Mouse (Mus musculus) ES-E14 (cell line): ENCODE results near the gene Clec2i. TPM values are rescaled to one million over a fixed set of nuclear protein-coding genes. Genes with fewer than 3 reads are reported as not detected.

Source experiments
- DNase-seq: peaks from one replicate; pipeline ENCODE4 v3.0.0-alpha.2; 2013; ENCODE audit warnings: low read depth, low spot score
- H3K27ac ChIP-seq: 2 replicates; pipeline ENCODE4 v1.5.1; 2012; ENCODE audit warnings: low read depth, mild to moderate bottlenecking, low read length, moderate library complexity, mixed read lengths; ENCODE audit not compliant: poor library complexity, insufficient read depth, severe bottlenecking
- H3K36me3 ChIP-seq: 2 replicates; pipeline ENCODE4 v1.6.1; 2012; ENCODE audit warnings: mild to moderate bottlenecking, low read length, moderate library complexity, mixed read lengths; ENCODE audit not compliant: control insufficient read depth, poor library complexity, insufficient read depth, severe bottlenecking
- H3K4me1 ChIP-seq, 2 experiments: fragments of 150-350 bp in 1 of 2; sonication (generic) in 1 of 2; 2 replicates each; pipeline ENCODE4 v1.6.1; 2012; ENCODE audit warnings: low read length in 2 of 2, mild to moderate bottlenecking in 1 of 2, mixed read lengths in 1 of 2; ENCODE audit not compliant: control insufficient read depth in 2 of 2, insufficient read depth in 2 of 2, poor library complexity in 1 of 2
- H3K4me3 ChIP-seq, 2 experiments: fragments of 150-350 bp in 1 of 2; sonication (generic) in 1 of 2; 2 replicates each; pipeline ENCODE4 v1.5.1; 2012; ENCODE audit warnings: low read length in 2 of 2, low read depth in 1 of 2, mild to moderate bottlenecking in 1 of 2, mixed read lengths in 1 of 2; ENCODE audit not compliant: insufficient read depth in 1 of 2, poor library complexity in 1 of 2, severe bottlenecking in 1 of 2
- H3K9ac ChIP-seq: 2 replicates; pipeline ENCODE4 v1.6.1; 2012; ENCODE audit warnings: low read depth, mild to moderate bottlenecking, low read length, mixed read lengths; ENCODE audit not compliant: poor library complexity, insufficient read depth, severe bottlenecking
- H3K9me3 ChIP-seq: fragments of 150-350 bp; sonication (generic); 2 replicates; pipeline ENCODE4 v1.6.1; 2012; ENCODE audit warnings: low read depth, mild to moderate bottlenecking, low read length; ENCODE audit not compliant: control insufficient read depth, insufficient read depth
- CHD2 ChIP-seq: IDR thresholded peaks from 2 replicates; pipeline ENCODE4 v1.6.1; 2014; ENCODE audit warnings: mild to moderate bottlenecking, low read depth, low read length, inconsistent platforms
- HCFC1 ChIP-seq: IDR thresholded peaks from 2 replicates; pipeline ENCODE4 v1.6.1; 2012; ENCODE audit warnings: low read length, inconsistent platforms, borderline replicate concordance; ENCODE audit not compliant: insufficient read depth
- MAFK ChIP-seq: IDR thresholded peaks from 2 replicates; pipeline ENCODE4 v1.6.1; 2014; ENCODE audit warnings: mild to moderate bottlenecking, low read depth, low read length, inconsistent platforms; ENCODE audit not compliant: insufficient read depth
- ZC3H11A ChIP-seq: IDR thresholded peaks from 2 replicates; pipeline ENCODE4 v1.6.1; 2012; ENCODE audit warnings: low read depth, mild to moderate bottlenecking, inconsistent platforms, low read length, borderline replicate concordance
- ZNF384 ChIP-seq: IDR thresholded peaks from 2 replicates; pipeline ENCODE4 v1.6.1; 2012; ENCODE audit warnings: low read depth, low read length, inconsistent platforms
- in situ Hi-C, 2 experiments: fragments of 600-800 bp; cut with MboI; formaldehyde crosslinking; loops; one replicate each; pipeline ENCODE4 v1.15.1; 2025; ENCODE audit warnings: low sequenced_read_pairs in 2 of 2, inconsistent platforms in 1 of 2; ENCODE audit not compliant: unreplicated experiment in 2 of 2
- total RNA-seq: library from RNA; depleted of rRNA; stranded (reverse); fragments of 300-350 nt; gene quantifications from 2 replicates; pipeline ENCODE4 v1.2.3, GENCODE M21; 2012

Clec2i gene
- total RNA-seq, 1 experiment = 0.18 TPM

DNA sequence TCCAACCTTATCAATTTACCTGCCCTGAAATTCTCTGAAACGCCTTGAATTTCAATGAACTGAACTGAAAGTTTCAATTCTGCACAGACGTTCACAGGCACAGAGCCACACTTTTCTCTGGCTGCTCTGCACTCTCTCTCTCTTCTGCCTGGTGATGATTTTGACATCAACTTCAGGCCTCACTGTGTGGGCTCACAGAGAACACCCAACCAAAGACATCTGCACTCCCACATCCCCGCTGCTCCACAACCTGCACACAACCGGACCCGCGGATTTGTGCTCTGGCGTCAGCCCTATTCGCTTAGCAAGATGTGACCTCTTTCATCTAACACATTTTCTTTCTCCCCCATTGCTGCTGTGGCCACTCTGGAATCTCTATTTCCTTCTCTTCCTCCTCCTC lies 43.3 kb upstream of the Clec2i start:
- Histone ChIP-seq H3K9me3 (no peaks in the 10 kb centered on the region), H3K4me1 (peaks cover 0 to 5% of the 10 kb centered on the region in 2 experiments; a peak in 2 of 4 replicates), H3K4me3 (peak overlapping the region in 1 of 2 experiments; percentile 72; a peak in 1 of 4 replicates), H3K36me3 (no peaks in the 10 kb centered on the region), H3K9ac (peak overlapping the region; percentile 34; the same call in 1 of the 2 replicates), H3K27ac (no peak overlapping the region; the same call in 1 of the 2 replicates)
- TF ChIP-seq ZC3H11A (no peak), HCFC1 (no peak), MAFK (no peak), CHD2 (no peak), ZNF384 (no peak)
- DNase-seq = no peak
- in situ Hi-C loops = no loop called here

DNA sequence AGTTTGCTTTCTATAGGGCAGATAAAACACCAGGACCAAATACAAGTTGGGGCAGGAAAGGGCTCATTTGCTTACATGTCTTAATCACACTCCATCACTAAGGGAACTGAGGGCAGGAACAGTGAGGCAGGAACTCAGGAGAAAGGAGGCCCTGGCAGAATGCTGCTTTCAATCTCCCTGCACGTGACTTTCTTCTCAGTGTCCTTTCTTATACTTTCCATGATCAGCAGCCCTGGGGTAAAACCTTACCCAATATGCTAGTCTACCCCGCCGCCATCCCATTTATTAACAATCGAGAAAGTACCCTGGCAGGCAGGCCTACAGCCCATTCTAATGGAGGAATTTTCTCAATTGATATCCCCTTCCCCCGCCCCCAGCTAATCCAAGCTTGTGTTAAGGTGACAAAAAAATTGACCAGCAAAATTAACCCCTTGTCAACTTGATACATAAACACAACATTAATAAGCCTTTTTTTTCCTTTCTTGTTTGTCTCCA lies 42.8 kb upstream of the Clec2i start:
- H3K9ac ChIP-seq = no peak overlapping the region
- H3K27ac ChIP-seq = no peak overlapping the region
- in situ Hi-C loops = no loop called here
- H3K4me3 ChIP-seq = 0 out of 4 replicates have a peak overlapping the region, but pooled peaks of 1 of the 2 experiments have one; percentile 72
- no peak for DNase-seq
- no peaks in the 10 kb centered on the region for H3K36me3 ChIP-seq
- peaks cover 0 to 5% of the 10 kb centered on the region in 2 experiments; a peak in 2 of 4 replicates for H3K4me1 ChIP-seq
- no peak for TF ChIP-seq HCFC1
- TF ChIP-seq ZC3H11A = no peak
- no peak for TF ChIP-seq CHD2
- TF ChIP-seq MAFK = no peak
- TF ChIP-seq ZNF384 = no peak
- H3K9me3 ChIP-seq = no peaks in the 10 kb centered on the region

DNA sequence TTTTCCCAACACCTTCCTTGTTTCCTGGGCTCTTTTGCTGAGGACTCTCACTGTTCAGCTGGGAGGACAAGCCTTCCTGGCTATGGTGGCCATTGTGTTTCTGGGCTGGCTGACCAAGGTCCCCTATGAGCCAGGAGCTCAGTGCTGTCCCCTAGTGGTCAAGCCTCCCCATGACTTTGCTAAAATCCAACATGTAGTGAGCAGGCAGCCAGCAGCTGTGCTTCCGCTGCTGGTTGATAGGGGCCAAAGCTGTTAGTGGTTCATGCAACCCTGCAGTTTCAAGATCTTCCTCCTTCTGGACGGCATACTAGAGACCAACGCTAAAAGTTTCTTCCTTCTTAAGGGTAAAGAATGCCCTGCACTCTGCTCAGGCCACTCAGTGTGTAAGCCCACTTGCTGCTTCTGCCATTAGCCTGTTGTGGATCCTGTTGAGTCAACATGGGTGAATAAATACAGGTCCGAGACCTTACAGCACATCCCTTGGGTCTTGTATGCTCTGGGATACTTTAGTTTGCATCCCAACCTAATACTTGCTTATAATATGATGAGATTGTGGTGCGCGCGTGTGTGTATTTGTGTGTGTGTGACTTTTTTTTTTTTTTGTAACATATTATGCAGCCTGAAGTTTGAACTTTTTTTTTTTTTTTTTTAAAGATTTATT lies 41.9 kb upstream of the Clec2i start:
- TF ChIP-seq HCFC1 (0 out of 2 replicates have a peak, but pooled peaks have one; percentile 56), ZNF384 (no peak), ZC3H11A (peak; percentile 69; the same call in 1 of the 2 replicates), MAFK (peak; percentile 91), CHD2 (no peak)
- in situ Hi-C loops = no loop called here
- Histone ChIP-seq H3K4me3 (no peak overlapping the region), H3K4me1 (peaks cover 0 to 2% of the 10 kb centered on the region in 2 experiments; a peak in 2 of 4 replicates), H3K36me3 (no peaks in the 10 kb centered on the region), H3K9me3 (no peaks in the 10 kb centered on the region), H3K27ac (no peak overlapping the region), H3K9ac (no peak overlapping the region)
- DNase-seq = peak; percentile 90

DNA sequence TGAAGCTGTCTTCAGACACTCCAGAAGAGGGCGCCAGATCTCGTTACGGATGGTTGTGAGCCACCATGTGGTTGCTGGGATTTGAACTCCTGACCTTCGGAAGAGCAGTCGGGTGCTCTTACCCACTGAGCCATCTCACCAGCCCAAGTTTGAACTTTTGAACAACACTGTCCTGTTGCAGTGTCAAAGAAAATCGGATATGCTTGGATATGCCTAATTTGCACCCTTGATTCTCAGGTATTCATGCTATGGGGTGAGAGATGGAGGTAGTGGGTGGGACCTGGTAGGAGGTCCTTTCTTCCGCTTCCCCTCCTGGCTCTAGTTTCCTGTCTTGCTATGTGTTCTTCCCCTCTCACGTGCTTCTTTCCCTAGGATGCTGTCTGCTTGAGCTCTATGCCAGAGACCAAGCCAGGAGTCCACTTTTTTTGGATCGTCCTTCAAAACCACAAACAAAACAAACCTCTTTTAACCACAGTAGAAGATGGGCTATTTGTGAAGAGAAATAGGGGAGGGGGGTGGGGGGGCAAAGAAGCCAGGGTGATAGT lies 41.3 kb upstream of the Clec2i start:
- no peak for DNase-seq
- no peak overlapping the region for H3K9ac ChIP-seq
- H3K4me3 ChIP-seq = no peak overlapping the region
- H3K9me3 ChIP-seq = no peaks in the 10 kb centered on the region
- H3K36me3 ChIP-seq = no peaks in the 10 kb centered on the region
- peaks cover 0 to 2% of the 10 kb centered on the region in 2 experiments; a peak in 2 of 4 replicates for H3K4me1 ChIP-seq
- in situ Hi-C loops = no loop called here
- TF ChIP-seq CHD2 (no peak), MAFK (no peak), ZC3H11A (no peak), ZNF384 (no peak), HCFC1 (no peak)
- no peak overlapping the region for H3K27ac ChIP-seq
